Mouse (Mus musculus) megakaryocyte progenitor cell, adult 5-6 weeks (primary cell): ENCODE measurements around the gene Xrcc6. TPM values are rescaled to one million over a fixed set of nuclear protein-coding genes. Genes with fewer than 3 reads are reported as not detected.
A peak's percentile ranks its signal among the peaks of the same experiment; 100 is the strongest.

Experiments used
- ATAC-seq: replicated peaks from 2 replicates; pipeline ENCODE4 v1.8.0; 2016; ENCODE audit warnings: mild to moderate bottlenecking, moderate TSS enrichment, inconsistent platforms; ENCODE audit not compliant: poor library complexity
- total RNA-seq, 2 experiments: library from RNA; stranded (forward) in 1 of 2; stranded (reverse) in 1 of 2; fragments of 157-497, 149-512 nt in 1 of 2; fragments of 200-1000 nt in 1 of 2; gene quantifications; 2 replicates each; pipeline versions ENCODE4 v1.2.3 to v1.2.4; 2015 to 2017

The Xrcc6 gene
- total RNA-seq, 2 experiments from 2014 or later: 108 to 135 TPM

DNA sequence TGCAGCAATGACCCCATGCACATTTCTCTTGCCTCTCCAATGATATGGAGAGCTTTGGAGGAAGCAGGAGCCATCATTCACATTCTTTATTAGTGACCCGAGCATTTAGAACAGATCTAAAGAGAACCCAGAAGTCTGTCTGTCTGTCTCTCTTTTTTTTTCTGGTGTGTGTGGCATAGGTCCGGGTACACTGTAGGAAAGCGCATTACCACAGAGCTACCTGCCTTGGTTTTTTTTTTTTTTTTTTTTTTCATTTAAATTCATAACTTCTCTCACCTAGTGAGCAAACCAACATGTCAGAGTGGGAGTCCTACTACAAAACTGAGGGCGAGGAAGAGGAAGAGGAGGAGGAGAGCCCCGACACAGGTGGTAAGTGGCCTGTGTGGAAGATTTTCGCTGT is 29.2 kb downstream of the Xrcc6 start:
- ATAC-seq: no peak

DNA sequence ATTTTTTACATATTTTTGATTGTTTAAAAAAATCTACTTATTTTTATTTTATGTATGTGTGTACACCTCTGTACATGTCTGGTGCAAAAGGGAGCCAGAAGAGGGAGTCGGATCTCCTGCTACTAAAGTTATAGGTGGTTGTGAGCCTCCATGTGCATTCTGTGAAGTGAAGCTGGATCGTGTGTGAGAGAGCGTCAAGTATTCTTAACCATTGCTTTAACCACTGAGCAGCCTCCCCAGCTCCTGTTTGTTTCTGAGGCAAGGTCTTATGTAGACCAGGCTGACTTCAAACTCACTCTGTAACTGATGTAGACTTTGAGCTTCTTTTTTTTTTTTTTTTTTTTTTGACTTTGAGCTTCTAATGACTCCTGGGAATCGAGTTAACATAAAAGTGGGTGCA is 29.8 kb downstream of the Xrcc6 start:
- ATAC-seq: no peak

DNA sequence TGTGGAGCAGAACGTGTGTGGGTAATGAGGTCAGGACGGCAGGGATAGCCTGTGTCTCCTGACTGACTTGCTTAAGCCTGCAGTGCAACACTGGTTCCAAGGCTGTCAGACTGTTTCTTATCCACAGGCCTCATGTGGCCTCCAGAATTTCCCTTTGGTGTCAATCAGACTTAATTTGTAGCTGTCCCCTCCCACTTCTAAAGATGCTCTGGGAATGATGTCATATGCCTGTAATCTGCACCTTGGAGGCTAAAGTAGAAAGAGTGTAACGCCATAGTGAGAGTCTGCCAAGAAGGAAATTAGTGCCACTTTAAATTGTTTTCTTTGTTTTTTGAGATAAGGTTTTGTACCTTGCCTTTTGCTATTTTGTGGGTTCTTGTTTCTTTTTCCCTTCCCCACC is 31.7 kb downstream of the Xrcc6 start:
- no peak for ATAC-seq

DNA sequence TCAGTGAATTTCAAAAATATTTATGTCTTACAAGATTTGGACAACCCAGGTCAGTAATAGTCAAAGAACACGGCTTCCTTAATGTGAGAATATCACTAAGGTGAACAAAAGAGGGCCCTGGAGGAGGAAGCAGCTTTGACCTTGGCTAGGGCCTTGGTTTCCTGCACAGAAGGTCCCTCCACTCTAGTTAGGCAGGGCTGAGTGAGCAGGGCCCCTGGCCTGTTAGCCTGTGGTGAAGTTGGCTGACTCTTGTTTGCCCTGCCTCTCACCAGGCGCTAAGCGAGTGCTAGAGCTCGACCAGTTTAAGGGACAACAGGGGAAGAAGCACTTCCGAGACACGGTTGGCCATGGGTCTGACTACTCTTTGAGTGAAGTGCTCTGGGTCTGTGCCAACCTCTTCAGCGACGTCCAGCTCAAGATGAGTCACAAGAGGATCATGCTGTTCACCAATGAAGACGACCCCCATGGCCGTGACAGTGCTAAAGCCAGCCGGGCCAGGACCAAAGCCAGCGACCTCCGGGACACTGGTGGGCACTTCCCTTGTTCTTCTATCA is 35.0 kb downstream of the Xrcc6 start:
- no peak for ATAC-seq

DNA sequence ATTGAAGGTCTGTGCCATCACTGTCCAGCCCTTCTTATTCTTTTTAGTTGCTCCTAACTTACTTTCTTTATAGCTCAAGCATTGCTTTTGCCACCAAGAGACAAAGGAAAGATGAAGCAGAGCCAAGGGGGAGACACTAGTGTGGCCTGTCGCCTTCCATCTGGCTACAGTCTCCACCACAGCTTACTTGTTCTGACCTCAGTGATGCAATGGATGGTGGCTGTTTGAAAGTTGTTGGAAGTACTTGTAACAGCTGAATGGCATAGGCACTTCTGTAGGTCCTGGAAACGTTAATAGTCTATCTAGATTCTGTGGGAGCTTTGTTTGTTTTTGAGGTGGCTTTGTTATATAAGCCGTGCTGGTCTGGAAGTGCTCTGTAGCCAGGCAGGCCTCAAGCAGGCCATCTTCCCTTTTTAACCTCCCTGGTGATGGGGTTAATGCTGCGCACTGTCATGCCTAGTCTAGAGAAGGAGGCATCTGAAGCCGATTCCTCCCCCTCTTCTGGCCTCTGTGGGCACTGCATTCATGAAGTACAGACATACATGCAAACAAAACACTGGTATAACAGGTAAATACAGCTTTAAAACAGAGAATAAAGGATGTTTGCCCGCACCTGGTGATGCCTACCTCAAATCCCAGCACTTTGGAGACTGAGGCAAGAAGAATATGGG is 36.5 kb downstream of the Xrcc6 start:
- no peak for ATAC-seq

DNA sequence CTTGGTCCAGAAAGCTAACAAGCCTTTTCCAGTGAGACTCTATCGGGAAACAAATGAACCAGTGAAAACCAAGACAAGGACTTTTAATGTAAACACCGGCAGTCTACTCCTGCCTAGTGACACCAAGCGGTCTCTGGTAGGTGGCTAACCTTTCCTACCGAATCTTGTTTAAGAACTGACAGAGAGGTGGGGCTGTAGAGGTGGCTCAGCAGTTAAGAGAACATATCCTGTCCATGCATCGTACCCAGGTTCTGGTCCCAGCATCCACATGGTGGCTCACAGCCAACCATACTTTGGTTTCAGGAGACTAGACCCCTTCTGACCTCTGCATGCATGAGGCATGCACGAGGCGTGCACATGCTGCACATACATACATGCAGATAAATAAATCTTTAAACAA is 39.6 kb downstream of the Xrcc6 start:
- no peak for ATAC-seq

DNA sequence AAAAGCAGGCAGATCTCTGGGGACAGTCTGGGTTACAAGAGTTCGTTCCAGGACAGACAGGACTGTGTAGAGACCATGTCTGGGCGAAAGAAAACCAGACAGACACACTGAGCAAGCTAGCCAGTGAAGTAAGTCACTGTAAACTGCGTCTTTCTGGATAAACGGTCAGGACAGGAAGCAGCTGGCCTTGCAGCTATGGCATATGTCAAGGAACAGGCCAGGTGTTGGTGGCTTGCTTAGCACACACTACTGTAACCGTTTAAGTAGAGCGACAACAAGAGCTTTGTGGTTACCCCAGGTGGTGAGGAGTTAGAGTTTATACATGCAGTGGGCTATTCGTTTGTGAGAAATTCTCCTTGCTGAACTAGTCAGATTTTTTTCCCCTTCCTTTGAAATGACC is 40.1 kb downstream of the Xrcc6 start:
- 0 out of 2 replicates have a peak, but pooled peaks have one; percentile 23 for ATAC-seq

DNA sequence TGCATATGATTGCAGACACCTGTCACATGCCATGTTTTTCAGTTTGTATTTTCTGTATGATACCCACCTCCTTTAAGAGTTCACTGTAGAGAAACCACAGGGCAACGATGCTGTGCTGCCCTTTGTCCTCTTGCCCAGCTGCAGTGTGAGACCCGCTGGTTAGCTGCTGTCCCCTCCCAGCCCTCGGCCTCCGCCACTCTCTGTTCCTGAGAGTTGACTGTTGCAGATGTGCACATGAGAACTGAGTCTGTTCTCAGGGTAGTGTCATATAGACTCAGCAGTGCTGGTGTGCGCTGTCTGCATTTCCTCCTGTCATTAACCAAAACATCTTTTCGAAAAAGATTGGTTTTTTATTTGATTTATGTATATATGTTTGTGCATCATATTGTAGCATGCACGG is 44.8 kb downstream of the Xrcc6 start:
- no peak for ATAC-seq

DNA sequence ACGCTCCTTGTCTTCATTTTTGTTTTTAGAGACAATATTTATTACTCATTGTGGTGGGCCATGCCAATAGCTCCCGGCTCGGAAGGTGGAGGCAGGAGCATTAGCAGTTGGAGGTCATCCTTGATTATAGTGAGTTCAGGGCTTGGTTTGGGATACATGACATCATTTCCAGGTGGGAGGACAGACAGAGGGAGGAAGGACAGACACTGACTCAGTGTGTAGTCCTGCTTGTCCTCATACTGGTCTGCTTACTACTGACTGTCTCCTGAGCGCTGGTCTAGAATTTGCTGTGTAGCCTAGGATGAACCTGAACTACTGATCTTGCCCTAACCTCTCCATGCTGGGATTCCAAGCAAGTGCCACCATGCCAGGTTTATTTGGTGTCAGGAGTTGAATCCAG is 46.1 kb downstream of the Xrcc6 start, which contains the start of gene Desi1:
TSS of gene Desi1 (minus strand) at position 101 of the 400 bp plus-strand sequence.
- no peak for ATAC-seq

DNA sequence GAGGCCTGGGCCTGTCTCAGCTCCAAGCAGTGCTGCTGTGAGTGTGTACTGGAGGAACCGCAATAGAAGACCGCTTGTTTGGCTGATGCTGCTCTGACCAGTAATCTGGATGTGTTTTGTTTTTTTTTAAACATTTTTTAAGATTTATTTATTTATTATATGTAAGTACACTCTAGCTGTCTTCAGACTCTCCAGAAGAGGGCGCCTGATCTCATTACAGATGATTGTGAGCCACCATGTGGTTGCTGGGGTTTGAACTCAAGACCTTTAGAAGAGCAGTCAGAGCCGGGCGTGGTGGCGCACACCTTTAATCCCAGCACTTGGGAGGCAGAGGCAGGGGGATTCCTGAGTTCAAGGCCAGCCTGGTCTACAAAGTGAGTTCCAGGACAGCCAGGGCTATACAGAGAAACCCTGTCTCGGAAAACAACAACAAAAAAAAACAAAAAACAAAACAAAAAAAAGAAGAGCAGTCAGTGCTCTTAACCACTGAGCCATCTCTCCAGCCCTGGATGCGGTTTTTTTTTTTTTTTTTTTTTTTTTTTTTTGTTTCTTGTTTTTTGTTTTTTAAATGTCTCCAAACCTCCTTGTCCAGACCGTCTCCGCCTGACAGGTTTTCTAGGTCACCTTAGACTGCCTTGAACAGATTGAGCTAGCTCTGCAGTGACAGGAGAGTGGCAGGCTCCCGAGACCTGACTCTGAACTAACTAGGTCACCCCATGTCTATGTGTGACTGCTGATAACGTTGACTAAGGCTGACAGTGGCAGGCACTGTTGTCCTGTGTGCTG is 48.5 kb downstream of the Xrcc6 start:
- ATAC-seq: no peak

DNA sequence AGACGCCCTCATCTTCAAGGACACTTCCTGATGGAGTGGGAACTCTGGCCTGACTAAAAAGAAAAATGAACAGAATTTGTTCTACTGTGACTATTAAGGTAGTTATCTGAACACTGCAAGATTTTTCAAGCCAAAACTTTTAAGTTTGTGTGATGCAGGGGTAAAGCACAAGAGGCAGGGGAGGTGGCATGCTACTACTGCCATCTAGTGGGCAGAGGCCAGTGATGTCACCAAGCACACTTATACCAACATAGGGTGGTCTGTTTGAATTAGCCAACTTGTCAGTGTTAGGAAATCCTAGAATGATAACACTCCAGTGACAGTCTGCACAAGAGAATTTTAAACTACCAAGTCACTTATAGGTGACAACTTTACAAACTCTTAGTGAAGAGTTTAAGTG is 53.0 kb downstream of the Xrcc6 start:
- peak; percentile 92 for ATAC-seq

DNA sequence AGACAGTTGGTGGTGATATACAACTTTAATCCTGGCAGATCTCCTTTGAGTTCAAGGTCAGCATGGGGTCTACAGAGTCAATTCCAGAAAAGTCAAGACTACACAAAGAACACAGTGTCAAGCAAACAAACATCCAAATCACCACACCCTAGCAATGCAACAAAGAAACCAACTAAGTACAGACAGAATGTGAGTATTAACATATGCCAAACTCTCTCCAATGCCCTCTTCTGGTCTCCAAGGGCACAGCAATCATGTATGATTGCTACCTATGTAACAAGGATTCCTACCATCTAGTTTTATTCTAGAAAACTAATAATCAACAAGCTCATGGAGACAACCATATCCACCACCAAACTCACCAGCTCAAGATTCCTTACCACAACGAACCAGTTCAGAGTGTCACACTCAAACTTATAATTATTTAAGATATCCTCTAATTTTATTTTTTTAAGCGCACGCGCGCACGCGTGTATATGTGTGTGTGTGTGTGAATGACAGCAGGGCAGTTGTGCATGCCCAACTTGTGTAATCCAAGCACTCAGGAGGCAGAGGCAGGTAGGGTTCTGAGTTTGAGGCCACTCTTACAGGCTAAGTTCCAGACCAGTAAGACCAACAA is 56.6 kb downstream of the Xrcc6 start:
- peak; percentile 49 for ATAC-seq

DNA sequence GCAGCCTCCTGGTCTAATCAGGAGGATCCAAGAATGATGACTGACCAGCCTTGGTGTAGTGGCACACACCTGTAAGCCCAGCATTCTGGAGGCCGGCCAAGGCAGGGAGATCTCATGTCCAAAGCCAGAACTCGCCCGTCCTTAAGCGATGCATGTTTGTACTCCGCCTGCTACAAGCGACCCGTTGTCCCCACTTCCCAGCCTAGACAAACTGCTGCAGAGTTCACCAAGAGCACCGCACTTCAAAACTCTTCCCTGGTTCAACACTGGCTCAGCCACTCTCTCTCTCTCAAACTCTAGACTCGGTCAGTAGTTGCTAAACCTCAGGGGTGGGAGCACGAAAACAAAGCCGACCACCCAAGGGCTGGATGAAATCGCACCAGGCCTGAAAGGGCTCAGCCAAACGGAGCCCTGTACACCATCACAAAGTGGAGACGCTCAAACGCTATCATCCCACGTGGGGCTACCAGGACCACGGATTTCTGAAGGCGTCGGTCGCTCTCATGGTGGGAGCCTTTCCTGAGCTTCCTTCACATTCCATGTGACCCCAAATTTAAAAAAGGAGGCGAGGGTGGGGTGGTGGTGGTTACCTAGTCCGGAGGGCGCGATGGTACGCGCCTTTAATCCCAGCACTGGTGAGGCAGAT is 58.7 kb downstream of the Xrcc6 start:
- ATAC-seq: peak; percentile 41

DNA sequence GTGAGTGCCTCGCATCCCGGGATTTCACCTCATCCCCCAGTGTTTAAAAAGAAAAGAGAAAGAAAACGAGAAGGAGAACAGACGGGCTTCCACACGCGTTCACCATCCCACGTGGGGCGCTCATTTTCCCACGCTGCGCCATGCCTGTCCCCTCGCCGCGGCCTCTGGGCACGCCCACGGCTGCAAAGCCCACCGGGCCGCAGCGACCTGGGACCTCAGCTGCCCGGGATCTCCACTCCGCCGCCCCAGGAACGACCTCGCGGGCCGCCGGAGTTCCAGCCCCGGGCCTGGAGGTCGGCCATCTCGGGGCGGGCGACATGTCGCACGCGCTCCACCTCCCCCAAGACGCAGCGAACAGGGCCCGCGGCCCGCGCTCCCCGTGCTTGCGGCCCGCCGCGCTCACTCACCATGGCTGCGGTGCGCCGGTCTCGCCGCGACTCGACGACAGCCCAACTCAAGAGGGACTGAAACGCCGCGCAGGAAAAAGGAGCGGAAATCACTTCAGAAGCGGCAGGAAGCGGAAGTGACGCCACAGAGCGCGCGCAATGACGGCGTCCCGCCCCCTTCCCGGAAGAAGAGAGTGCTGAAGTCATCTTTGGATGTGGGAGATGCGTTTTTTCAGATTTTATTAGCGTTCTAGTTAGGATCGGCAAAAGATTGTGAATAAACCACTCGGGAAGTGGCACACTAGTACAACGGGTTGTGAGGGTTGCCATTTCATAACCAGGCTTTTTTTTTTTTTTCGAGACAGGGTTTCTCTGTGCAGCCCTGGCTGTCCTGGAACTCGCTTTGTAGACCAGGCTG is 59.6 kb downstream of the Xrcc6 start, which contains the start of gene Snu13:
TSS of gene Snu13 (minus strand) at position 519 of the 804 bp plus-strand sequence.
- ATAC-seq: peak; percentile 92

DNA sequence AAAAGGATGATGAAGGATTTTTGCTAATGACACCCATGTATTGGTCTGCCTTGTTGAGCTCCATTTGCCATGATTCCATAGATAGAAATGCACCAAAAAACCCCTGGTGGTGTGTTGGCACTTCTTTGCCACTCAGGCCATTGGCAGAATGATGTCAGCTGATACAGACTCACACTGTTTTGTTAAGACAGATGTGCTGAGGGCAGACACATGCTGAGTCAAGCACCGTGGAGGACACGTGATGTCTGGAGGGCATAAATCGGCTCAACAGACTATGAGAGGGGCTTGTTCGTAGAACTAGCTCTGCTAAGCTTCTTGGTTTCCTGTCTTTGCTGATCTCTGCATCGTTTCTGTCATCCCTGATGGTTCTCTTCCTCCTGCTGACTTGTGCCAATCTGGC is 64.9 kb downstream of the Xrcc6 start:
- no peak for ATAC-seq

DNA sequence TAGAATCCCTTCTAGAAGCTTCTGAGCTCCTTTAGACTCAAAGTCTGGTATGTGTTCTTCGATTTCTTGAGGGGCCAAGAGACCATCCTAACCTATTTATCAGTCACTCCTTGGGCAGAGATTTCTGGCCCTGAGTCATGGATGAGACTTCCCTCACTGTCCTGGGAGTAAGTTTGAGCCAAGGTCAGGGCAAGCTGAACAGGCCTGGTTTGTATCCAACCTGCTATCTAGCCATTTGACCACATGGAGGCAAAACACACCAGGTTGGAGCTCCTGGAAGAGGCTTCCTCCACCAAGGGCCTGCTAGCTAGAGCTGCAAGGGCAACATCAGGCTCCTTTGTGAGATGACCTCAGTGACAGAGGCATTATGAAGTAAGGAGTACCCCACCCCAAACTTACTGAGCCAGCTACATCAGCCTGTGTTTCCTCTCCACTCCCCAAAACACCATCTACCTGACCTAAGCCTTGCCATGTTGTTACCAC is 71.1 kb downstream of the Xrcc6 start, which contains the start of gene 4930407I10Rik:
TSS of gene 4930407I10Rik (plus strand) at position 433 of the 483 bp plus-strand sequence.
- no peak for ATAC-seq

DNA sequence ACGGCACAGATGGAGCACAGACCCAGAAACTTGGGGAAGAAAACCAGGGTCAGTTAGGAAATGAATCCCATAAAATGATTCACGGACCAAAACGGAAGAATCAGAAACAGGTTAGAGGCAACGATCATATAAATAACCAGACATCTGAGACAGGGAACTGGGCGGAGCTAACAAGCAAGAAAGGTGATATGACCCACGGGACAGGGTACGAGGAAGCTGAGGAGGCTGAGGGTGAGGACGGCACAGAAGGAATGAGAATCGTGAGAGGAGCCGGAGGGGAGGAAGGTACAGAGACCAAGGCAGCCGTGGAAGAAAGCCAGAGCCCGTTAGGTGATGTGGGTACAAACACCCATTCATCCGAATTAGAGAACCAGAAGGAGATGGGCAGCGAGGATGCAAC is 76.3 kb downstream of the Xrcc6 start:
- ATAC-seq: no peak

DNA sequence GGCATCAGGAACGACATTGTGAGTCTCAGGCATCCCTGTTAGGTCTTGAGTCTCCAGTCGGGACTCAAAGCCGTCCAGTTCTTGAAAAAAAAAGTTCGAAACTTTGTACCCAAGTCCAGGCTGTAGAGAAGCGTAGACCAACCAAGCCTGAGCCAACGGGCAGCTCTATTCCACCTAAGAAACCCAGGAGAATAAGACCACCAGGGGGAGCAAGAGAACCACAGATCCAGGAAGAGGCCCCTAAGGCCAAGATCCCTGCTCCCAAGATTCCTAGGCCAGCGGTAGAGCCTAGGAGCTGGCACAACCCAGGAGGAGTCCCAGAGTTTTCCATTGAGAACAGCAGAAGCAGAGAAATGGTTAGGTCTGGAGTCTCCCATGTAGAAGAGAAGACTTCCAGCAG is 77.9 kb downstream of the Xrcc6 start:
- peak; percentile 61; the same call in 1 of the 2 replicates for ATAC-seq

DNA sequence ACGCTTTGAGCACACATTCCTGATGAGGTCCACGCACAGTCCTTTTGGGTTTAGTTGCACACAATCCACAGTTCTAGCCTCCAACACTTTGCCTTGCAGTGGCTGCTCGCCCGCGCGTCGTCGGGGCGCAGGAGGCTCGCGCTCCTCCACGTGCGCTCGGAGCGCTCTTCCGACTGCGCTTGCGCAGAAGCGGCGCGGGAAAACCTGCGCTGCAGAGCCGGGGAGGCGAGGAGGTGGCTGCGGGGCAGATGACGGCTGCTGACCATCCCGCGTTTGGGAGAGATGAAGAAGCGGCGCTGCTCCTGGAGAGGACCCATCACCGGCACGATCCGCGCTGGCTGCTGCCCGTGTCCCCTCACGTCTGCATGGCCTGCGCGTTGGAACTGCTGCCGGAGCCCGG is 82.3 kb downstream of the Xrcc6 start, which contains the start of gene Mei1:
TSS of gene Mei1 (plus strand) at position 99 of the 400 bp plus-strand sequence.
- no peak for ATAC-seq
